Comparison of ENCODE assay signal across 20 mouse cellular contexts in genomic region chr10:63000584-63000983, GRCm38 (mm10). TPM values are rescaled to one million over a fixed set of nuclear protein-coding genes. Genes with fewer than 3 reads are reported as not detected.
A peak's percentile ranks its signal among the peaks of the same experiment; 100 is the strongest.
DNase-seq lines count a peak whose midpoint lies in the region; ATAC-seq and TF ChIP-seq lines count a peak whose summit lies in the region.
"Had no signal": no experiment of that assay in that cellular context is flagged by ENCODE, and none has a peak within 500 bp of the region (broad histone marks: within the 10 kb centered on the region; RNA-seq: fewer than 3 reads in every experiment).

No protein-coding gene starts in this region.

- 54% methylated on average over 9 of the region's 9 CpGs for WGBS in kidney, postnatal 0 days
- 33% methylated on average over 9 of the region's 9 CpGs for WGBS in liver, embryonic 14.5 days (ENCODE audit: insufficient replicate concordance)

- intact Hi-C loops in gastrocnemius, postnatal 14 days (cut with DNase I; ENCODE audit: low total_unique reads) = no loop called here

- no peak overlapping the region for H3K9ac ChIP-seq in kidney, postnatal 0 days (ENCODE audit: low read depth, low read length)
- no peak overlapping the region for H3K9ac ChIP-seq in liver, embryonic 14.5 days (replicated peaks)
- H3K9ac ChIP-seq: limb, embryonic 12.5 days; lung, embryonic 14.5 days had no signal

- DNase-seq in kidney, postnatal 0 days (ENCODE audit: low spot score) = peak; percentile 75
- no peak for DNase-seq in kidney, adult 9 months
- DNase-seq in liver, embryonic 14.5 days (ENCODE audit: low read depth in 3 of 3, low spot score in 3 of 3) = peak in 1 of 3 experiments; percentile 35
- DNase-seq in spleen, postnatal 14 days (ENCODE audit: low spot score in 2 of 2) = peak; percentile 15 to 26
- DNase-seq in gastrocnemius, postnatal 14 days = no peak
- no peak for DNase-seq in ovary, postnatal 10 days (ENCODE audit: low spot score)
- DNase-seq: adrenal gland, postnatal 36 days; B cell, adult 2 months; cerebellum, adult 18-20 months; gastrocnemius, postnatal 36 days; lung, embryonic 14.5 days; lung, postnatal 36 days; thymus, postnatal 25 days had no signal

- H3K9me3 ChIP-seq in kidney, postnatal 0 days (replicated peaks; ENCODE audit: low read length) = no peaks in the 10 kb centered on the region
- no peaks in the 10 kb centered on the region for H3K9me3 ChIP-seq in liver, embryonic 14.5 days (ENCODE audit: control insufficient read depth, low read length)
- H3K9me3 ChIP-seq: hindbrain, embryonic 10.5 days; limb, embryonic 12.5 days; midbrain, embryonic 10.5 days had no signal

- ATAC-seq in kidney, postnatal 0 days (replicated peaks; ENCODE audit: low FRiP score, low read depth) = peak; percentile 86
- ATAC-seq in erythroid progenitor cell, adult 5-6 weeks (replicated peaks; ENCODE audit: low FRiP score, poor library complexity, severe bottlenecking) = peak; percentile 96
- peak; percentile 85 for ATAC-seq in liver, embryonic 14.5 days (ENCODE audit: insufficient read depth)
- ATAC-seq in granulocyte monocyte progenitor cell, adult 5-6 weeks (replicated peaks; ENCODE audit: poor library complexity, severe bottlenecking) = no peak
- ATAC-seq: forebrain, embryonic 14.5 days had no signal

- H3K4me2 ChIP-seq in kidney, postnatal 0 days (ENCODE audit: low read length) = no peak overlapping the region
- H3K4me2 ChIP-seq in liver, embryonic 14.5 days (ENCODE audit: low read depth) = no peak overlapping the region
- H3K4me2 ChIP-seq: limb, embryonic 12.5 days; lung, embryonic 14.5 days had no signal

- H3K4me3 ChIP-seq in kidney, postnatal 0 days (replicated peaks; ENCODE audit: low read depth, low read length) = no peak overlapping the region
- no peak overlapping the region for H3K4me3 ChIP-seq in liver, embryonic 14.5 days (ENCODE audit: insufficient read depth in 1 of 2, low read depth in 2 of 2, low read length in 2 of 2)
- H3K4me3 ChIP-seq: hindbrain, embryonic 10.5 days; limb, embryonic 12.5 days; midbrain, embryonic 10.5 days had no signal

- H3K27ac ChIP-seq in kidney, postnatal 0 days = no peak overlapping the region
- H3K27ac ChIP-seq in liver, embryonic 14.5 days = no peak overlapping the region
- H3K27ac ChIP-seq: hindbrain, embryonic 10.5 days; limb, embryonic 12.5 days; midbrain, embryonic 10.5 days had no signal

- no peaks in the 10 kb centered on the region for H3K4me1 ChIP-seq in kidney, postnatal 0 days (replicated peaks; ENCODE audit: insufficient read depth, low read length)
- H3K4me1 ChIP-seq in liver, embryonic 14.5 days (replicated peaks; ENCODE audit: control insufficient read depth in 2 of 2, insufficient read depth in 2 of 2, low read length in 1 of 2) = peaks cover 0 to 8% of the 10 kb centered on the region in 2 experiments; a peak in 1 of 4 replicates
- H3K4me1 ChIP-seq: hindbrain, embryonic 10.5 days; limb, embryonic 12.5 days; midbrain, embryonic 10.5 days had no signal

- TF ChIP-seq CTCF in kidney, postnatal 0 days (IDR thresholded peaks at IDR 0.05; ENCODE audit: low read depth) = no peak
- TF ChIP-seq CTCF in liver, embryonic 14.5 days (IDR thresholded peaks at IDR 0.05; ENCODE audit: low read depth) = no peak

- peak; percentile 39; the same call in 1 of the 2 replicates for TF ChIP-seq EP300 in liver, embryonic 14.5 days (IDR thresholded peaks at IDR 0.05; ENCODE audit: low read depth)

- H3K36me3 ChIP-seq in kidney, postnatal 0 days (ENCODE audit: insufficient read depth, low read length) = peaks cover 70% of the 10 kb centered on the region
- no peaks in the 10 kb centered on the region; the same call in 1 of the 2 replicates for H3K36me3 ChIP-seq in liver, embryonic 14.5 days (replicated peaks; ENCODE audit: control insufficient read depth, insufficient read depth, low read depth)

- H3K27me3 ChIP-seq in kidney, postnatal 0 days (ENCODE audit: insufficient read depth, low read length) = no peaks in the 10 kb centered on the region
- no peaks in the 10 kb centered on the region for H3K27me3 ChIP-seq in liver, embryonic 14.5 days (ENCODE audit: control insufficient read depth, insufficient read depth, low read length)
- H3K27me3 ChIP-seq: limb, embryonic 12.5 days had no signal

RNA-seq across cellular contexts. Expression of gene Rufy2, which starts 20.6 kb away (rescaled TPM):
- polyA plus RNA-seq in kidney, postnatal 0 days (2015; fragmentation: Nextera tagmentation; extraction: Ambion mirVana) = 20.8 and 21.5 TPM in 2 replicates
- 1.4 and 3.8 TPM in 2 replicates for total RNA-seq in erythroid progenitor cell, adult 5-6 weeks (2015; ENCODE audit: low replicate concordance)
- total RNA-seq in erythroid progenitor cell, adult 5-6 weeks (2017; ENCODE audit: low replicate concordance) = 1.7 and 2.2 TPM in 2 replicates
- 0.53 and 1.1 TPM in 2 replicates for polyA plus RNA-seq in liver, embryonic 14.5 days (2012; rRNA removed)
- 1.3 and 1.4 TPM in 2 replicates for polyA plus RNA-seq in liver, embryonic 14.5 days (2014; fragmentation: Nextera tagmentation; extraction: Ambion mirVana)
- 1 to 10 TPM; 7.4 to 8.4 TPM for total RNA-seq in gastrocnemius, postnatal 14 days (2021)
- total RNA-seq in granulocyte monocyte progenitor cell, adult 5-6 weeks (2014; fragmentation: Nextera tagmentation) = 4.0 and 9.5 TPM in 2 replicates
- total RNA-seq in granulocyte monocyte progenitor cell, adult 5-6 weeks (2017) = 5.6 and 7.3 TPM in 2 replicates

RNA-seq across cellular contexts. Expression of gene Hnrnph3, which starts 23.4 kb away (rescaled TPM):
- polyA plus RNA-seq in kidney, postnatal 0 days (2015; fragmentation: Nextera tagmentation; extraction: Ambion mirVana) = 56.7 and 57.8 TPM in 2 replicates
- total RNA-seq in erythroid progenitor cell, adult 5-6 weeks (2015; ENCODE audit: low replicate concordance) = 28.9 and 56.2 TPM in 2 replicates
- 37.2 and 46.0 TPM in 2 replicates for total RNA-seq in erythroid progenitor cell, adult 5-6 weeks (2017; ENCODE audit: low replicate concordance)
- polyA plus RNA-seq in liver, embryonic 14.5 days (2012; rRNA removed) = 13.8 and 23.2 TPM in 2 replicates
- 12.4 and 13.6 TPM in 2 replicates for polyA plus RNA-seq in liver, embryonic 14.5 days (2014; fragmentation: Nextera tagmentation; extraction: Ambion mirVana)
- total RNA-seq in gastrocnemius, postnatal 14 days (2021) = 10 to 100 TPM; 12.6 to 14.4 TPM
- 64.1 and 67.8 TPM in 2 replicates for total RNA-seq in granulocyte monocyte progenitor cell, adult 5-6 weeks (2014; fragmentation: Nextera tagmentation)
- total RNA-seq in granulocyte monocyte progenitor cell, adult 5-6 weeks (2017) = 34.0 and 43.0 TPM in 2 replicates

RNA-seq across cellular contexts. Expression of gene Pbld2, which starts 23.5 kb away (rescaled TPM):
- 11.6 and 12.6 TPM in 2 replicates for polyA plus RNA-seq in kidney, postnatal 0 days (2015; fragmentation: Nextera tagmentation; extraction: Ambion mirVana)
- total RNA-seq in erythroid progenitor cell, adult 5-6 weeks (2015; ENCODE audit: low replicate concordance) = not detected in 2 replicates
- not detected in 2 replicates for total RNA-seq in erythroid progenitor cell, adult 5-6 weeks (2017; ENCODE audit: low replicate concordance)
- 1.8 and 2.0 TPM in 2 replicates for polyA plus RNA-seq in liver, embryonic 14.5 days (2012; rRNA removed)
- 2.3 and 2.7 TPM in 2 replicates for polyA plus RNA-seq in liver, embryonic 14.5 days (2014; fragmentation: Nextera tagmentation; extraction: Ambion mirVana)
- 1 to 10 TPM; 1.8 to 2.0 TPM for total RNA-seq in gastrocnemius, postnatal 14 days (2021)
- total RNA-seq in granulocyte monocyte progenitor cell, adult 5-6 weeks (2014; fragmentation: Nextera tagmentation) = 0.34 TPM in 1 of 2 replicates, not detected in the other
- not detected in 2 replicates for total RNA-seq in granulocyte monocyte progenitor cell, adult 5-6 weeks (2017)
- total RNA-seq: midbrain, postnatal 0 days had no signal

RNA-seq across cellular contexts. Expression of gene Dna2, which starts 53.8 kb away (rescaled TPM):
- 9.0 and 12.7 TPM in 2 replicates for polyA plus RNA-seq in kidney, postnatal 0 days (2015; fragmentation: Nextera tagmentation; extraction: Ambion mirVana)
- 41.9 and 47.2 TPM in 2 replicates for total RNA-seq in erythroid progenitor cell, adult 5-6 weeks (2015; ENCODE audit: low replicate concordance)
- 45.7 and 49.2 TPM in 2 replicates for total RNA-seq in erythroid progenitor cell, adult 5-6 weeks (2017; ENCODE audit: low replicate concordance)
- 23.1 and 30.2 TPM in 2 replicates for polyA plus RNA-seq in liver, embryonic 14.5 days (2012; rRNA removed)
- 27.8 and 30.5 TPM in 2 replicates for polyA plus RNA-seq in liver, embryonic 14.5 days (2014; fragmentation: Nextera tagmentation; extraction: Ambion mirVana)
- total RNA-seq in gastrocnemius, postnatal 14 days (2021) = 1 to 10 TPM in 1 of 2 experiments, under 1 TPM in 1; 0.94 to 1.4 TPM
- total RNA-seq in granulocyte monocyte progenitor cell, adult 5-6 weeks (2014; fragmentation: Nextera tagmentation) = 47.2 and 65.6 TPM in 2 replicates
- 49.5 and 51.2 TPM in 2 replicates for total RNA-seq in granulocyte monocyte progenitor cell, adult 5-6 weeks (2017)

RNA-seq across cellular contexts. Expression of gene Pbld1, which starts 59.4 kb away (rescaled TPM):
- polyA plus RNA-seq in kidney, postnatal 0 days (2015; fragmentation: Nextera tagmentation; extraction: Ambion mirVana) = 13.7 and 16.0 TPM in 2 replicates
- total RNA-seq in erythroid progenitor cell, adult 5-6 weeks (2015; ENCODE audit: low replicate concordance) = not detected in 2 replicates
- 0.13 TPM in 1 of 2 replicates, not detected in the other for total RNA-seq in erythroid progenitor cell, adult 5-6 weeks (2017; ENCODE audit: low replicate concordance)
- 3.1 and 3.8 TPM in 2 replicates for polyA plus RNA-seq in liver, embryonic 14.5 days (2012; rRNA removed)
- polyA plus RNA-seq in liver, embryonic 14.5 days (2014; fragmentation: Nextera tagmentation; extraction: Ambion mirVana) = 4.9 and 5.2 TPM in 2 replicates
- under 1 TPM; 0.45 to 0.47 TPM for total RNA-seq in gastrocnemius, postnatal 14 days (2021)
- total RNA-seq in granulocyte monocyte progenitor cell, adult 5-6 weeks (2014; fragmentation: Nextera tagmentation) = not detected in 2 replicates
- total RNA-seq in granulocyte monocyte progenitor cell, adult 5-6 weeks (2017) = not detected in 2 replicates
- total RNA-seq: midbrain, postnatal 0 days had no signal

Comparison
In these comparisons a context has a peak if more than half of its experiments do, and no peak if none do; other contexts are left out.
1. DNase-seq: peak in kidney, postnatal 0 days (single experiment) and spleen, postnatal 14 days (2 of 2); none in kidney, adult 9 months (single experiment), gastrocnemius, postnatal 14 days (single experiment) and ovary, postnatal 10 days (single experiment).